Mouse (Mus musculus) liver, embryonic 14.5 days (tissue): ENCODE data around the gene Nfasc.

ENCODE experiments used
- CTCF ChIP-seq: IDR thresholded peaks from 2 replicates; pipeline ENCODE4 v1.5.1; 2016; ENCODE audit warnings: antibody characterized with exemption, low read depth, control low read depth
- EP300 ChIP-seq: IDR thresholded peaks from 2 replicates; pipeline ENCODE4 v1.6.1; 2016; ENCODE audit warnings: antibody characterized with exemption, low read depth

GRCm38 (mm10) chr1:132595741-132596140, 145.9 kb downstream of the Nfasc start:
- no peak for TF ChIP-seq CTCF
- TF ChIP-seq EP300: no peak
